Mouse (Mus musculus): ENCODE measurements around the gene Zfp628. TPM values are rescaled to one million over a fixed set of nuclear protein-coding genes. Genes with fewer than 3 reads are reported as not detected.

Zfp628 gene
- total RNA-seq, 2 experiments from 2014 or later: 1.9 to 7.3 TPM

DNA sequence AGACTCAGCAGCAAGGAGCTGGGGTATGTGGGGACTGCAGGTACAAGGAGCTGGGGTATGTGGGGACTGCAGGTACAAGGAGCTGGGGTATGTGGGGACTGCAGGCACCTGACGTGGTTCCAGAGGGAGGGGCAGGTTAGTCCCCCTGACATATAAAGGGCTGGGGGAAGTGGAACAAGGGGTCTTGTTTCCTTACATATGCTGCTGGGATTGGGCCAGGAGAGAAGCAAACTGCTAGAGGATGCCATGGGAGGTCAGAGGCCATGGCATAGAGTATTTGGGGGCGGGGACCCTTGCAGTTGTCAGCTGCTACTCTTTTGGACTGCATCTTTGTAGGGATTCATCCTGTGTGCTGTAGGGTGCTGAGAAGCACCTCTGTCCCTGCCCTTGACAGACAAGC is 2.5 kb downstream of the Zfp628 start:
- no peak for ATAC-seq (ENCODE audit: poor library complexity, severe bottlenecking)

DNA sequence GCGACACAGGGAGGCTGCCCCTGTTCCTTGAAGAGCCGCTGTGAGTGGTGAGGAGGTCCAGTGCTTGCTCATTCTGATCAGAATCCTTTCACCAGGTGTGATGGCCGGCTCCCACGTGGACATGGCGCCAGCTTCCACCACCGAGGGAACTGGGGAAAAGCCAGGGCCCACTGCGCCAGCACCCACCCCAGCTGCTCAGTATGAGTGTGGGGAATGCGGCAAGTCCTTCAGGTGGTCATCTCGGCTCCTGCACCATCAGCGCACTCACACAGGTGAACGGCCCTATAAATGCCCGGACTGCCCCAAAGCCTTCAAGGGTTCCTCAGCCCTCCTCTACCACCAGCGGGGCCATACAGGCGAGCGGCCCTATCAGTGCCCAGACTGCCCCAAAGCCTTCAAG is 3.7 kb downstream of the Zfp628 start:
- ATAC-seq (ENCODE audit: poor library complexity, severe bottlenecking): no peak

DNA sequence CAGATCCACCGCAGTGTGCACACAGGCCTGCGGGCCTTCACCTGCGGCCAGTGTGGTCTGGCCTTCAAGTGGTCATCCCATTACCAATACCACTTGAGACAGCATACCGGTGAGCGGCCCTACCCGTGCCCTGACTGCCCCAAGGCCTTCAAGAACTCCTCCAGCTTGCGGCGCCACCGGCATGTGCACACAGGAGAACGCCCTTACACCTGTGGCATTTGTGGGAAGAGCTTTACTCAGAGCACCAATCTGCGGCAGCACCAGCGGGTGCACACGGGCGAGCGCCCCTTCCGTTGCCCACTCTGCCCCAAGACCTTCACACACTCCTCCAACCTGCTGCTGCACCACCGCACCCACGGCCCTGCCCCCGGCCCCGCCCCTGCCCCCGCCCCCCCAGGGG is 4.1 kb downstream of the Zfp628 start:
- ATAC-seq (ENCODE audit: poor library complexity, severe bottlenecking): no peak

DNA sequence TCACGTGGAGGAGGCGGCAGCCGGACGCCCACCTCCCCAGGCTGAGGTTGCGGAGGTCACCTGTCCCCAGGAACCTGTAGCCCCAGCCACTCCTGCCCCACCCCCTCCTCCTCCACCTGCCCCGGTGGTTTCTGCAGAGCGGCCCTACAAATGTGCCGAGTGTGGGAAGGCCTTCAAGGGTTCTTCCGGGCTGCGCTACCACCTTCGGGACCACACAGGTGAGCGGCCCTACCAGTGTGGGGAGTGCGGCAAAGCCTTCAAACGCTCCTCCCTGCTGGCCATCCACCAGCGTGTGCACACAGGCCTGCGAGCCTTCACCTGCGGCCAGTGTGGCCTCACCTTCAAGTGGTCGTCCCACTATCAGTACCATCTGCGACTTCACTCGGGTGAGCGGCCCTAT is 5.0 kb downstream of the Zfp628 start:
- ATAC-seq (ENCODE audit: poor library complexity, severe bottlenecking): no peak

DNA sequence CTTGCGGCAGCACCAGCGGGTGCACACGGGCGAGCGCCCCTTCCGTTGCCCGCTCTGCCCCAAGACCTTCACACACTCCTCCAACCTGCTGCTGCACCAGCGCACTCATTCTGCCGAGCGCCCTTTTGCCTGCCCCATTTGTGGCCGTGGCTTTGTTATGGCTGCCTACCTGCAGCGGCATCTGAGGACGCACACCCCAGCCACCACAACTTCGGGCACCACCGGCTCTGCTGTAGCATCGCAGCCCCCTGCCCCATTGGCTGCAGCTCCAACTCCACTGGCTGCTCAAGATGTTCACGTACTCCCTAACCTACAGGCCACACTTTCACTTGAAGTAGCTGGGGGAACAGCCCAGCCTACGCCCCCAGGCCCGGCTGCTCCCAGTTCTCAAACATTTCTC is 5.5 kb downstream of the Zfp628 start:
- no peak for ATAC-seq (ENCODE audit: poor library complexity, severe bottlenecking)

DNA sequence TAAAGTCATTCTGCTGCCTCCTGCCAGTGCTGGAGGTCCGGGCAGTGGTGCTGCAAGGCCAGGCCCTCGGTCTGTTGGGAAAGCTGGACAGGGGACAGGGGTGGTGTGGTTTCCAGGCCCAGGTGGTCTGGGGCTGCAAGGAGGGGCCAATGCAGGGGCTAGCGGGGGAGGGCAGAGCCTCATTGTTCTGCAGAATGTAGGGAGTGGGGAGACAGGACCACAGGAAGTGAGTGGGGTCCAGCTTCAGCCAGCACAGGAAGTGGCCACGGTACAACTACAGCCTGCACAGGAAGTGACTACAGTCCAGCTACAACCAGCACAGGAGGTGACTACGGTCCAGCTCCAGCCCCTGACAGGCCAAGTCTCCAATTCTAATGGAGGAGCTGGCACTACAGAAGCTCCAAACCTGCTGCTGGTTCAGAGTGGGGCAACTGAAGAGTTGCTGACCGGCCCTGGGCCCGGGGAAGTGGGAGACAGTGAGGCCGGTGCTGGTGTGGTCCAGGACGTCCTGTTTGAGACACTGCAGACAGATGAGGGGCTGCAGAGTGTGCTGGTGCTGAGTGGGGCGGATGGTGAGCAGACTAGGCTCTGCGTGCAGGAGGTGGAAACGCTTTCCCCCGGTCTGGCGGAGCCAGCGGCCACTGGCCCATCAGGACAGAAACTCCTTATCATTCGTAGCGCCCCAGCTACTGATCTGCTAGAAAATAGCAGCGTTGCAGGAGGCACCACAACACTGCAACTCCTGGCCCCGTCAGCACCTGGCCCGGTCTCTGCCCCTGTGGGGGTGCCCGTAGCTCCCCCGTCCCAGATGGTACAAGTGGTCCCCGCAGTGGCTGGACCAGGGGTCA is 6.2 kb downstream of the Zfp628 start:
- ATAC-seq (ENCODE audit: poor library complexity, severe bottlenecking): no peak; the same call in 1 of the 2 replicates

- no peak for ATAC-seq (ENCODE audit: poor library complexity, severe bottlenecking)
Observed at GRCm38 (mm10) chr7:4921824-4922482, 6.9 kb downstream of the Zfp628 start, which contains the start of gene Nat14. Gene Nat14 (plus strand): TSS chr7:4922028.

DNA sequence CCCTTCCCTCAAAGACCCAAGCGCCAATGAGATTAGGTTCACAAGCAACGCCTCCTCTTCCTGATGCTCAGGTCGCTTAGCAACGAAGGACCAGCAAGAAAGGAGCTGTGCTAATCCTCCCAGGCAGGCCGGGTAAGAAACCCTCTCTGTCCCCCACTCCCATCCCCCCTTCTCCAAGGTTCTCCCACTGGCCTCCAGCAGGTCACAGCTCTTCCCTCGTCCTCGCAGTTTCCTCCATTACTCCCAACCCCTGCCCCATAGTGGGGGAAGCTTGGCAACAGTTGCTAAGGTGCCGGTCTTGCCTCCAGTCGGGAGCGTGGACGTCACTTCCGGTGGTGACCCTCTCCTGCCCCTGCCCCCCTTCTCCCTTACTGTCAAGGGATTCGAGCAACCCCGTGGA is 7.5 kb downstream of the Zfp628 start:
- ATAC-seq (ENCODE audit: poor library complexity, severe bottlenecking): peak; percentile 26; the same call in 1 of the 2 replicates

DNA sequence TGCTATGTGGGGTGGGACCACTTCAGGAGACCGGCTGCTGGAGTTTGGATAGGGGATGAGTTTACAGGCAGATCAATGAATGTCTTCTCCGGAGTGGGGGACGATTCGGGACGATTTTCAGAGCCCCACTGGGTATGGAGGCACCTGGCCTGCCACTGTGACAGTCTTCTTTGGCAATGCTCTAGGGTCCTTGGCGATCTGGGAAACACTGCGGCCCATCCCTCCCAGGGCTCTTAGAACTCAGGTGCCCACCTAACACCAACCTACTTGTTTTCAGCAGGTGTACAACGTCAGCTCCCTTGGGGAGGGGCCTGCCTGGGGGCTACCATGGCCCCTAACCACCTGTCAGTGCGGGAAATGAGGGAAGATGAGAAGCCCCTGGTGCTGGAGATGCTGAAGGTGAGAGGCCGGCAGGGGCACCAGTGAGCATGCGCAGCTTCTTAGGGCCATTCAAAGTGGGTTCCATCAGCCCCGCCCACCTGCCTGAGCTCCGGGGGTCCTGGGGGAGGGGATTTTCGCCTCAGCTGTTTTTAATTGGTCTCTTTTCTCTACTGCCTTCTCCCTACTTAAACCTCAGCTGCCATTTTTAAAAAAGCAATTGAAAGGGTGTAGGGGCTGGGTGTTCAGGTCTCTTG is 8.0 kb downstream of the Zfp628 start:
- ATAC-seq (ENCODE audit: poor library complexity, severe bottlenecking): 0 out of 2 replicates have a peak, but pooled peaks have one; percentile 23

- peak; percentile 50 for ATAC-seq (ENCODE audit: poor library complexity, severe bottlenecking)
Observed at GRCm38 (mm10) chr7:4923586-4924364, 8.8 kb downstream of the Zfp628 start.

DNA sequence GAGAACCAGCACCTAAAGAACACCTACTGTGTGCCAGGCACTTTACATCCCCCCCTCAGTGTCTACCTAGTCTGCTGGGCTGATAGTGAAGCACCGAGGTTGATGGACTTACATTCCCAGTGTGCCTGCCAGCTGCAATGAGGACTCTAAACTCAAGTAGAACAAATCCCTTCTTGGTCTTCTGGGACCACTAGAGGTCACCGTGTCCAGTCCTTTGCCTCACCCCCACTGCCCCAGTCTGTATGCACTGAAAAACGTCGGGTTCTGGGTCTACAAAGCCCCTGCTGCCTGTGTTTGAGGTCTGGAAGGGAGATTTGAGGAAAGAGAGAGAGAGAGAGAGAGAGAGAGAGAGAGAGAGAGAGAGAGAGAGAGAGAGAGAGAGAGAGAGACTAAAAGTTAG is 9.5 kb downstream of the Zfp628 start:
- no peak for ATAC-seq (ENCODE audit: poor library complexity, severe bottlenecking)

DNA sequence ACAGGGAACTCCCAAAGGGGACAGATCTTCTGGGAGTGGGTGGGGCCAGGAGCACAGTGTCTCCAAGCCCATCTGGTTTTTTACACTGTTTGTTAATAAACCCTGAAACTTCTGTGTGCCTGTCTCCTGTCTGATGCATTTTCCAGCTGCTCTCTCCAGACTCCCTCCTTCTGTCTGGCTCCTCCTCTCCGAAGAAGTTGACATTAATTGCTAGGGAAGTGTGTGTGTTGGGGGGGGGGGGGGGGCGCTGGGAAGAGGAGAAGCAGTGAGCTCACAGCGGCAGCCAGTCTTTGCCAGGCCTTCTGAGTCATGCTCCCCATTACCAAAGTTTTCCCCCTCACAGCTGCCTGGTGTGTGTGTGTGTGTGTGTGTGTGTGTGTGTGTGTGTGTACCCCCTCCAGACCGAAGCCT is 9.9 kb downstream of the Zfp628 start:
- ATAC-seq (ENCODE audit: poor library complexity, severe bottlenecking): no peak

DNA sequence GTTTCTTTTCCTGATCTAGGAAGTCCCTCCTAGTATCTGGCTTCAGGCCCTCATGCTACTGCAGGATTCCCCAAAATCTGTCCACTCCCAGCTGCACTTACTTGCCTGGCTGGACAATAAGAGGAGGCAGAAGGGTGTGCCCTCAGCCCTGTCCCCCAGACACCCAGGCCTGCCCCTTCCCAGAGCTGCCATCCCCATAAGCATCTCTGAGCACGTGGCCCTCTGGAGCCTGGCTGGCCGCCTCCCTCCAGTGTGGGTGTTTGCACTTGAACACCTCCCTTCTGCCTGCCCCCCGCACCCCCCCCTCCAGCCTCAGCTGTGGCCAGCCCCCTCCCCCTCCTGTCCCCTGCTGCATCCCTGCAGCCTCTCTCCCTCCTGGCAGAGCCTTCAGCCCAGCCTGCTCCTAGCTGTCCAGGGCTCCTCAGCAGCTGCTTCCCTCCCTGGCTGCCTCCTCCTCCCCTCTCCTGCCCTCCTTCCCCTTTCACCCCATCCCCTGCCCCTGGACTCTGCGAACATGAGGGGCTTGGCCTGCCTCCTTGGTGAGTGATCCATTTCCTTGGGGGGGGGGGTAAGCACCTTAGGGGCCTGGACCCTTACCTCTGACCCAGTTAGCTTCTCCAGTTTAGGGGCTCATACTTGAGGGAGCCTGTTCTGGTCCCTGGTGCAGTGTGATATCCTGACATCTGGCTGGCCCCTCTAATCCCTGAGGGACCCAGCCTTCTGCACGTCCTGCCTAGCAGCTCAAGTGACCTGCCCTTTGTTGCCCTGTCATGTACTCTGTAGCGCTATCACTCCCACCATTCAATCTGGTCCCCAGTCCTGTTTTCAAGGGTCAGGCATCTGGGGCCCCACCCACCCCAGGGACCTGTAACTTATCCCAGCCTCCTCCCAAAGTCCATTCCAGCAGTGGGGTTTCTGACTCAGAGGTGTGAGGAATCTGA is 10.7 kb downstream of the Zfp628 start, which contains the start of gene Ssc5d:
Gene Ssc5d (plus strand): TSS at position 345 of the 941 bp plus-strand sequence.
- no peak for ATAC-seq (ENCODE audit: poor library complexity, severe bottlenecking)

- no peak for ATAC-seq (ENCODE audit: poor library complexity, severe bottlenecking)
Observed at GRCm38 (mm10) chr7:4926849-4927248, 11.8 kb downstream of the Zfp628 start.

DNA sequence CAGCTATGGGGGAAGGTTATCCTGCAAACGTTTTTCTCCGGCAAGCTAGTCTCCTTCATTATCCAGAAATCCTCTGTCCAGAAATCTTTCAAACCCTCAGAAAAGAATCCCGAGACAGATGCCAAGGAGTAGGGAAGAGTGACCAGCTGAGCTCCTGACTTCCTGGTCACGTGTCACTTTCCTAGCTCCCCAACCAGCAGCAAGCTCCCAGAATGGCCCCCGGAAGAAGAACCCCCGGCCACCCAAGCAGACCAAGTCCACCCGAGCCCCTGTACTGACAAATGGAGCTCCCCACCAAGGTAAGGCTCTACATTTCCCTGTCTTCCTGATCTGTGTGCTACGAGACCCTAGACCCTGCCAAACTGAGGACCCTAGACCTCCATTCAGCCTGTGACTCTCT is 12.7 kb downstream of the Zfp628 start:
- ATAC-seq (ENCODE audit: poor library complexity, severe bottlenecking): no peak

- no peak for ATAC-seq (ENCODE audit: poor library complexity, severe bottlenecking)
Observed at GRCm38 (mm10) chr7:4928323-4928722, 13.3 kb downstream of the Zfp628 start.

GRCm38 (mm10) chr7:4933103-4933502 is 18.1 kb downstream of the Zfp628 start:
- no peak for ATAC-seq (ENCODE audit: poor library complexity, severe bottlenecking)

DNA sequence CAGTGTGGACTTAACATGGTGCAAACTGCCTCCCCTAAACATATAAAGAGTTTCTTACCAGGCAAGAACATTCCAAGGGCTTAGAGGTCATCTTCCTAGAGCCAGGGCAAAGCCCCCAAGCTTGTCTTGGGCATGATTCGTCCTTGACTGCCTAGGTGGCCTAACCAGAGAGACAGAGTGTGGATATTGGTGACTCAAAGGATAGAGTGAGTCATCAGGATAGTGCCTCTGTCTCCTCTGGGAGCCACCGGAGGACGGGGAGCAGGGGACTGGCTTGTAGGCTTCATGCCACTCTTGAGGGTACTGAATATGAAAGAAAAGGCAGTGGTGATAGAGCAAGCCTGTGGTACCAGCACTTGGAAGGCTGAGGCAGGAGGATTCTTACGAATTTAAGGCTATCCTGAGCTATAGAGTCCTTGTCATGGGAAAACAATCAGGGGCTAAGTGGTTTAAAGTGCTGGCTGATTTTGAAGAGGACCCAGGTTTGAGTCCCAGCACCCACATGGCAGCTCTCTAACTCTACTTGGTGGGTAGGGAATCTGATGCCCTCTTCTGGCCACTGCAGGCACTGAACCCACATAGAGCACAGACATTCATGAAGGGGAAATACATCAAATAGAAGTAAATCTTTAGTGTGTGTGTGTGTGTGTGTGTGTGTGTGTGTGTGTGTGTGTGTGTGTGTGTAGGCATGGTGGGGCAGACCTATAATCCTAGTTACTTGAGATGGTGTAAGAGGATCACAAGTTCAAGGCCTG is 19.3 kb downstream of the Zfp628 start:
- ATAC-seq (ENCODE audit: poor library complexity, severe bottlenecking): no peak; the same call in 1 of the 2 replicates

DNA sequence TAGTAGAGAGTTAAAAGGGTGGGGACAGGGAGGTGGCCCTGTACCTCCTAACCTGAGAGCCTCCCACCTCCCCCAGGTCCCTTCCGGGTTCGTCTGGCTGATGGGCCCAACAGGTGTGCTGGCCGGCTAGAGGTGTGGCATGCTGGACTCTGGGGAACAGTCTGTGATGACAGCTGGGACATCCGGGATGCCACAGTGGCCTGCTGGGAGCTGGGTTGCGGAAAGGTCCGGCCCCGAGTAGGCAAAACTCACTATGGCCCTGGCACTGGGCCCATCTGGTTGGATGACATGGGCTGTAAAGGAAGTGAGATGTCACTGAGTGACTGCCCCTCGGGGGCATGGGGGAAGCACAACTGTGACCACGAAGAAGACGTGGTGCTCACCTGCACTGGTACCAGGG is 21.8 kb downstream of the Zfp628 start:
- ATAC-seq (ENCODE audit: poor library complexity, severe bottlenecking): no peak
